Mouse (Mus musculus): Measurements from ENCODE around the gene Tmem170. TPM values are rescaled to one million over a fixed set of nuclear protein-coding genes. Genes with fewer than 3 reads are reported as not detected.

Tmem170 gene
- polyA plus RNA-seq, 1 experiment: 2.6 TPM

GRCm38 (mm10) chr8:111902080-111902479, 25.5 kb upstream of the Tmem170 start:
- TF ChIP-seq CTCF (IDR thresholded peaks at IDR 0.05; ENCODE audit: low read depth, low read length) (no peak), POLR2A (IDR thresholded peaks at IDR 0.05; ENCODE audit: borderline replicate concordance, low read depth, low read length) (no peak)
- no peaks in the 10 kb centered on the region for H3K4me1 ChIP-seq (ENCODE audit: control insufficient read depth, insufficient read depth, low read length)
- no peak overlapping the region for H3K27ac ChIP-seq (ENCODE audit: insufficient read depth, low read depth, low read length)
- no peak overlapping the region for H3K4me3 ChIP-seq (ENCODE audit: insufficient read depth, low read length)

GRCm38 (mm10) chr8:111898586-111898985, 22.0 kb upstream of the Tmem170 start:
- Histone ChIP-seq H3K4me1 (ENCODE audit: control insufficient read depth, insufficient read depth, low read length) (no peaks in the 10 kb centered on the region), H3K27ac (ENCODE audit: insufficient read depth, low read depth, low read length) (no peak overlapping the region), H3K4me3 (ENCODE audit: insufficient read depth, low read length) (no peak overlapping the region)
- TF ChIP-seq CTCF (IDR thresholded peaks at IDR 0.05; ENCODE audit: low read depth, low read length) (no peak), POLR2A (IDR thresholded peaks at IDR 0.05; ENCODE audit: borderline replicate concordance, low read depth, low read length) (no peak)

- H3K4me1 ChIP-seq (ENCODE audit: control insufficient read depth, insufficient read depth, low read length): peaks cover 2% of the 10 kb centered on the region
- no peak overlapping the region for H3K4me3 ChIP-seq (ENCODE audit: insufficient read depth, low read length)
- H3K27ac ChIP-seq (ENCODE audit: insufficient read depth, low read depth, low read length): no peak overlapping the region
- TF ChIP-seq POLR2A (IDR thresholded peaks at IDR 0.05; ENCODE audit: borderline replicate concordance, low read depth, low read length) (no peak), CTCF (IDR thresholded peaks at IDR 0.05; ENCODE audit: low read depth, low read length) (0 out of 2 replicates have a peak, but pooled peaks have one; percentile 11)
Measured at GRCm38 (mm10) chr8:111894955-111895354, 18.4 kb upstream of the Tmem170 start.

GRCm38 (mm10) chr8:111892615-111893014, 16.1 kb upstream of the Tmem170 start:
- H3K4me3 ChIP-seq (ENCODE audit: insufficient read depth, low read length): no peak overlapping the region
- no peak for TF ChIP-seq CTCF (IDR thresholded peaks at IDR 0.05; ENCODE audit: low read depth, low read length)
- TF ChIP-seq POLR2A (IDR thresholded peaks at IDR 0.05; ENCODE audit: borderline replicate concordance, low read depth, low read length): no peak
- peaks cover 2% of the 10 kb centered on the region for H3K4me1 ChIP-seq (ENCODE audit: control insufficient read depth, insufficient read depth, low read length)
- no peak overlapping the region for H3K27ac ChIP-seq (ENCODE audit: insufficient read depth, low read depth, low read length)

- TF ChIP-seq POLR2A (IDR thresholded peaks at IDR 0.05; ENCODE audit: borderline replicate concordance, low read depth, low read length) (no peak), CTCF (IDR thresholded peaks at IDR 0.05; ENCODE audit: low read depth, low read length) (no peak)
- no peak overlapping the region for H3K4me3 ChIP-seq (ENCODE audit: insufficient read depth, low read length)
- no peak overlapping the region for H3K27ac ChIP-seq (ENCODE audit: insufficient read depth, low read depth, low read length)
- peaks cover 2% of the 10 kb centered on the region for H3K4me1 ChIP-seq (ENCODE audit: control insufficient read depth, insufficient read depth, low read length)
Measured at GRCm38 (mm10) chr8:111891983-111892382, 15.4 kb upstream of the Tmem170 start.

GRCm38 (mm10) chr8:111890911-111891303, 14.4 kb upstream of the Tmem170 start:
- peaks cover 2% of the 10 kb centered on the region for H3K4me1 ChIP-seq (ENCODE audit: control insufficient read depth, insufficient read depth, low read length)
- H3K27ac ChIP-seq (ENCODE audit: insufficient read depth, low read depth, low read length): no peak overlapping the region
- H3K4me3 ChIP-seq (ENCODE audit: insufficient read depth, low read length): no peak overlapping the region
- TF ChIP-seq CTCF (IDR thresholded peaks at IDR 0.05; ENCODE audit: low read depth, low read length): no peak

- Histone ChIP-seq H3K4me1 (ENCODE audit: control insufficient read depth, insufficient read depth, low read length) (peaks cover 2% of the 10 kb centered on the region), H3K27ac (ENCODE audit: insufficient read depth, low read depth, low read length) (no peak overlapping the region), H3K4me3 (ENCODE audit: insufficient read depth, low read length) (no peak overlapping the region)
- no peak for TF ChIP-seq POLR2A (IDR thresholded peaks at IDR 0.05; ENCODE audit: borderline replicate concordance, low read depth, low read length)
- no peak for TF ChIP-seq CTCF (IDR thresholded peaks at IDR 0.05; ENCODE audit: low read depth, low read length)
Measured at GRCm38 (mm10) chr8:111889931-111890910, 13.7 kb upstream of the Tmem170 start.

- H3K4me1 ChIP-seq (ENCODE audit: control insufficient read depth, insufficient read depth, low read length): peaks cover 2% of the 10 kb centered on the region
Measured at GRCm38 (mm10) chr8:111888091-111888650, 11.6 kb upstream of the Tmem170 start.

GRCm38 (mm10) chr8:111887479-111887878, 10.9 kb upstream of the Tmem170 start:
- no peak overlapping the region for H3K4me3 ChIP-seq (ENCODE audit: insufficient read depth, low read length)
- H3K4me1 ChIP-seq (ENCODE audit: control insufficient read depth, insufficient read depth, low read length): peaks cover 2% of the 10 kb centered on the region
- no peak overlapping the region for H3K27ac ChIP-seq (ENCODE audit: insufficient read depth, low read depth, low read length)
- TF ChIP-seq CTCF (IDR thresholded peaks at IDR 0.05; ENCODE audit: low read depth, low read length): no peak
- TF ChIP-seq POLR2A (IDR thresholded peaks at IDR 0.05; ENCODE audit: borderline replicate concordance, low read depth, low read length): no peak

More at GRCm38 (mm10) chr8:111888091-111888650, 11.6 kb upstream of the Tmem170 start:
- no peak overlapping the region for H3K4me3 ChIP-seq (ENCODE audit: insufficient read depth, low read length)
- TF ChIP-seq CTCF (IDR thresholded peaks at IDR 0.05; ENCODE audit: low read depth, low read length): no peak
- no peak for TF ChIP-seq POLR2A (IDR thresholded peaks at IDR 0.05; ENCODE audit: borderline replicate concordance, low read depth, low read length)
- H3K27ac ChIP-seq (ENCODE audit: insufficient read depth, low read depth, low read length): no peak overlapping the region

- Histone ChIP-seq H3K27ac (ENCODE audit: insufficient read depth, low read depth, low read length) (no peak overlapping the region), H3K4me3 (ENCODE audit: insufficient read depth, low read length) (no peak overlapping the region), H3K4me1 (ENCODE audit: control insufficient read depth, insufficient read depth, low read length) (no peaks in the 10 kb centered on the region)
- TF ChIP-seq POLR2A (IDR thresholded peaks at IDR 0.05; ENCODE audit: borderline replicate concordance, low read depth, low read length) (no peak), CTCF (IDR thresholded peaks at IDR 0.05; ENCODE audit: low read depth, low read length) (no peak)
Measured at GRCm38 (mm10) chr8:111883615-111884014, 7.1 kb upstream of the Tmem170 start.
